Mouse (Mus musculus): ENCODE data around the gene Sox1. TPM values are rescaled to one million over a fixed set of nuclear protein-coding genes. Genes with fewer than 3 reads are reported as not detected.

Sox1 gene
- polyA plus RNA-seq, 1 experiment, result not detected

DNA sequence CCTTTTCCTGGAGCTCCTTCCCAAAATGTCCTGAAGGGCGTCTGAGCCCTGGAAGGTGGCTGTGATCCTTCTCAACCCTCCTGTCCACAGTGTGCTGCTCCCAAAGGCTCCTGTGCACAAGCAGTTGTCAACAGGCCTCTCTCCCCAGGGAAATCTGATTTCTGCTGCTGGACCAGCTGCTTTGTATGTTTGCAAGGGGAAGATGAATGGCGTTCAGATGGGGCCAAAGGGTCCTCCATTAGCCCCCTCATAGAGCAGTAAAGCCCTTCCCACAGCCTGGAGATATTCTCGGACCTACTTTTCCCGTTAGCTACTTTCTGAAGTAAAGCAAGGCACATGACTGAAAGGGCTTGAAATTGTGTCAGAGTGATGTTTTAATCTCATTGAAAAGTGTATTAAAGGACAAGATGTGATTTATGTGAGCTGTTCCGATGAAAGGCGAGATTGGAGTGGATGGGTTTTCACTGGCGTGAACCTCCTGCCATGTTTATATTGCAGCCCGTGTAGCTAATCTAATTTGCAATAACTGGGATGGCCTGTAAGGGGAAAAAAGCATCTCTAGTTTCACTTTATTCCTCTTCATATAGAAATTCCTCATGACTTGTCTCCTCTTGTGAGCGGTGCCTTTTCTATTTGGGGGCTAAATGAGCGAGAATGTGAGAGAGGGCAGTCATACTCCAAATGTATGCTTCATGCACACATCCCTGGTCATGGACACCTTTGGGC, 6.5 kb upstream of the Sox1 start:
- 13% methylated on average over 10 of the region's 10 CpGs for WGBS
- DNase-seq (ENCODE audit: low read depth, low spot score), result no peak

DNA sequence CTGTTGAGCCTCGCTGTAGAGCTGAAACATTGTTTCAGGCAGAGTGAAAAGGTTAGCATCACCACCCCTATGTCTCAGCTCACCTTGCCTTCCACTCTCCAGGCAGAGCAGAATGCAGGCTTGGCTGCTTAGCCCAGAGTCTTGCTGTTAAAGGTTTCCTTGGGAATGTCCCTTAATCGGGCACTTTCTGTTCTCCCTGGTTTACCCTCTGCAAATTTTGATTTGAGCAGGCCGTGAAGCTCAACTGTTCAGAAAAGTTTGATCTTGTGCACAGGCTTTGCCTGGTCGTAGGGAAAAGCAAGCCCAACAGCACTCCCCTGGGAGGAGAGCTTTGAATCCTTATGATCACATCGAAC, 6.0 kb upstream of the Sox1 start:
- DNase-seq (ENCODE audit: low read depth, low spot score), result no peak
- WGBS, result 5% methylated on average over 5 of the region's 5 CpGs

DNA sequence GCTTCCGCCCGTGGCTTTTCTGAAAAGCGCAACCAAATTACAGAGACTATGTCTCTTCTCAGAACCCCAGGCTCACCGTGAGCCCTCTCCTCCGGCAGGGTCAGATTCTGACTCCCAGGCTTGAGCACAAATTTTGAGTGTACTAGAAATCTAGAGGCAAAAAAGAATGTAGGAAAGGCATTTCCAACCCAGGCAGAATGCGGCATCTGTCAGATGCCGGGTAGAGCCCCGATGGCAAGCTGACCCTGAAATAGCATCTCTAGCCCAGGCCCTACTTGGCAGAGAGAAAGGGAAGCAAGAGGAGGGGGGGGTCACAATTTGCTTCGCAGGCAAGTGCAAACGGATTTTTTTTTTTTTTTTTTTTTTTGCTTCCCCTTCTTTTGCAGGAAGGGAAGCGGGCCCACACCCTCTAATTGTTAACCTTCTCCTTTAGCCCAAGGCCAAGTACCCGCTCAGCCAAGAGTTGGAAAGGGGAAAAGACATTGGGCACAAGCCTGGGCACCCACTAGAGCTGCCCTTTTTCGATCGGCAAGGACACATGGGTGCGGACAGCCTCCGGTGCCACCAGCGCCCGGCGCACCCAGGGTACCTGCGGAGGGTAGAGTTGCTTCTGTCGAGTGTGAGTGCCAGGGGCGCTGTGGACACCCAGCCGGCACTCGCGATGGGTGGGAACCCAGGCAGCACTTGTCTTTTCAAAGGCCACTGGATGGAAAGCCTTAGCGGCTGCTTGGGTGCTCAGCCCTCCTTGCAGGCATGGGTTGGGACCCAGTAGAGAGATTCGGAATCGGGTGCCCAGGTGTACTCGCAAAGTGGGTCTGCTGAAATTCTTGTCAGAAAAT, 5.1 kb upstream of the Sox1 start:
- WGBS, result 5% methylated on average over 29 of the region's 29 CpGs

DNA sequence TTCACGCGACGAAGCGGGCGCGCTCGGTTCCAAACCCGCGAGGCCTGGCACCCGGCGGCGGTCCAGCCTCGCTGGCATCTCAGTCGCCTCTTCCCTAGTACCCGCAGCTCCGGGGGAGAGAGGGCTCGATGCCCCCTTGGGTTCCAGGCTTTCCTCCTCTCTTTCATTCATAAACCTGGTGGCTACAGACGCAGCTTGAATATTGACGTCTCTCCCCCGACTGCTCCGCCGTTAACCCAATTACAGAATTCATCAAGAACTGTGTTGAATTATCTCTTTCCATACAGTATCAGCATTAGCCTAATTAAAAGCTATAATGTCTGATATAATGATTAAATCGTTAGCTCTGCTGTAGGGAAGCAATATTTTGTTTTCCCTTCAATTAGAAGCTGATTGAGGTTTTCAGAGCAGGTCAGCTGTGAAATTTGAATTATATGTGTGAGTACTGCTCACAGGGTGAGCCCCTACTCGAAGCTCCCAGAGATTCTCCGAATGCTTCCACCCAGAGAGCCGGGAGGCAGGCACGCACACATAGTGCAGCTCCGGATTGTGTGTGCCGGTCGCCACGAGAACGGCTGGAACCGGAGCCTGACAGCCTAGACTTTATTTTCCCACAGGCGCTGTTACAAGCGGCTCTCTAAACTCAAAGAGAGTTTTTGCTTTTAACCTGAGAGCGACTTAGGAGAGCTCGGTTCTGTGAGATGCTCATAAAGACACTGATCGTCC, 4.3 kb upstream of the Sox1 start:
- no peak for DNase-seq (ENCODE audit: low read depth, low spot score)
- 6% methylated on average over 38 of the region's 38 CpGs for WGBS

More for the DNA sequence above, 5.1 kb upstream of the Sox1 start:
- no peak for DNase-seq (ENCODE audit: low read depth, low spot score)

DNA sequence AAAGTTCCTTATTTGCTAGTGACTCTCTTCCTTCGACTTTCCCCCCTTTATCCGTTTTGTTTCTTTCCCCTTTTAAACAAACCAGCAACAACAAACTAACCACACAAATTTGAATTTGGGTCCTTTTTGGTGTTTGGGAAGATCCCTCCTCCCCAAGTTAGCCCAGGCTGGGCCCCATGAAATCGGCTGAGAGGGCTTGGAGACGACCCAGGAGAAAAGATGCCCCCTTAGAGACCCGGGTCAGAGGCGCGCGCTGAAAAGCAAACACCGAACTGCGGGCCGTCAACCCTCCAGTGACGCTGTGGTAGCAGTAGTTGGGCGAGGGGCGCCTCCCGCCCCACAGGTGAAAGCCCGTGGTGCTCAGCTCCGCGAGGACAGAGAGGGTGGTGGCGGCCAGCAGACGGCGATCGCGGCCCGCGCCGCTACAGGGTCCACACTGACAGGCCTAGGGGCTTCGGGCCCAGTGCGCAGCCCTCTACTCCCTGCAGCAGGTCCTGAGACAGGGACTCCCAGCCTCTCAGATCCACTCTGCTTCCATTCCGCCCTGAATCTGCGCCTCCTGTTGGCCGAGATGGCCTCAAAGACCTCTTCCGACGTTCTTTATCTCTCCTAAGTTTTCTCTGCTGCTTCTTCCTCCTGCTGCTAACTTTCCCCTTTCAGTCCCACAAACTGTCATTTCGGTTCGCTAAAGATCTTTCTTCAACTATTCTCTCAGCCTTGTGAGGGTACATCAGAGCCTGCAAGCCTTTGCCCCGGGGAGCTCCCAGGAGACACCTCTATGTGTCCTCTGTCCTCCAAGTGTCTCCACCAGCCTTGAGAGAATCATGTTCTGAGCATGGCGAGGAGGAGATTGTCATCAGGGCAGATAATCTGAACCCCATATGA, 3.5 kb upstream of the Sox1 start:
- no peak for DNase-seq (ENCODE audit: low read depth, low spot score)
- WGBS, result 4% methylated on average over 37 of the region's 37 CpGs

DNA sequence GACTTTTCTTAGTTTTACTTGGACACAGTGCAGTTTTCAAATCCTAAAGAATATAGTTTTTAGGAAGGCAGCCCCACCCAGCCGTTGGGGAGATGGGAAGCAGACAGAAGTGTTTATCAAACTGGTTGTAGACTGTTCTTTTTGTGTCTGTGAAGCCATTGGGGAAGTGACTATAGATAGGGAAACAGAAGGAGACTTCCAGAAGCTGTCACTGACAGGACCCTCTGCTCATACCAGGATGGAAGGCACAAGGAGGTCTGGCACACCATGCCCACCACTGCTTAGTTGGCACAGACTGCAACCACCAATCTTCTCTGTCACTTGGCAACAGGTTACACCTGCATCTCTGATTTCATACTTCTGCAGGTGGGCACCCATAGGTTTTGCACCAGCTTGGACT, 2.3 kb upstream of the Sox1 start:
- DNase-seq (ENCODE audit: low read depth, low spot score), result no peak
- 16% methylated on average over 1 of the region's 1 CpGs for WGBS

DNA sequence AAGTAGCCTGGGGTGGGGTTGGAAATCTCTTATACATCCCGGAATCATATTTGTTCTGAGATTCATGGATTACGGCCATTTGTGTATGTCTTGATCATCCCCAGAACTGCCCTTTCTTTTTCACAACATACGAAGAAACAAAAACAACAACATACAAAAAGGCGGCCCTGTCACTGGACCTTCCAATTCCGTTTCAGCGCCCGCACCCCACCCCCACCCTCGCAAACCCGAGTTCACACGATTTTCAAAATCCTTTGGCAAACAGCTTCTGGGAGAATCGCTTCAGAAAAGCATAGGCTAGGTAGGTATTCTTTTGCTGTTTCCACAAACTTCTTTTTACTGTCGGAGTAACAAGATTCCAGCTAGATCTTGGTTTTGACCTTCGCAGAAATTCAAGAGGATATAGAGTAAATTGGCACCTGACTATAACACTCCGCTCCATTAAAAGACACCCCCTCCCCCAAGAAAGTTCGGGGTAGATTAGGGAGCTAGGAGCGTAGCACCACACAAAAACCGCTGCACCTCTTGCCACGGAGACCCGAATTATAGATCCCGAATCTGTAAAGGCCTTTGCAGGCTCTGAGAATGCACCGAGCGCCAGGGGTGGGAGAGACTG, 602 bp upstream of the Sox1 start:
- no peak for DNase-seq (ENCODE audit: low read depth, low spot score)
- WGBS, result 7% methylated on average over 22 of the region's 22 CpGs

DNA sequence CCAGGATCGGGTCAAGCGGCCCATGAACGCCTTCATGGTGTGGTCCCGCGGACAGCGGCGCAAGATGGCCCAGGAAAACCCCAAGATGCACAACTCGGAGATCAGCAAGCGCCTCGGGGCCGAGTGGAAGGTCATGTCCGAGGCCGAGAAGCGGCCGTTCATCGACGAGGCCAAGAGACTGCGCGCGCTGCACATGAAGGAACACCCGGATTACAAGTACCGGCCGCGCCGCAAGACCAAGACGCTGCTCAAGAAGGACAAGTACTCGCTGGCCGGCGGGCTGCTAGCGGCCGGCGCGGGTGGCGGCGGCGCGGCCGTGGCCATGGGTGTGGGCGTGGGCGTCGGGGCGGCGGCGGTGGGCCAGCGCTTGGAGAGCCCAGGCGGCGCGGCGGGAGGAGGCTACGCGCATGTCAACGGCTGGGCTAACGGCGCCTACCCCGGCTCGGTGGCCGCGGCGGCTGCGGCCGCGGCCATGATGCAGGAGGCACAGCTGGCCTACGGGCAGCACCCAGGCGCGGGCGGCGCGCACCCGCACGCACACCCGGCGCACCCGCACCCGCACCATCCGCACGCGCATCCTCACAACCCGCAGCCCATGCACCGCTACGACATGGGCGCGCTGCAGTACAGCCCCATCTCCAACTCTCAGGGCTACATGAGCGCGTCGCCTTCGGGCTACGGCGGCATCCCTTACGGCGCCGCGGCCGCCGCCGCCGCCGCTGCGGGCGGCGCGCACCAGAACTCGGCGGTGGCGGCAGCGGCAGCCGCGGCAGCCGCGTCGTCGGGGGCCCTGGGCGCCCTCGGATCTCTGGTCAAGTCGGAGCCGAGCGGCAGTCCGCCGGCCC, 1.6 kb downstream of the Sox1 start:
- DNase-seq (ENCODE audit: low read depth, low spot score), result no peak
- 1% methylated on average over 115 of the region's 118 CpGs for WGBS

DNA sequence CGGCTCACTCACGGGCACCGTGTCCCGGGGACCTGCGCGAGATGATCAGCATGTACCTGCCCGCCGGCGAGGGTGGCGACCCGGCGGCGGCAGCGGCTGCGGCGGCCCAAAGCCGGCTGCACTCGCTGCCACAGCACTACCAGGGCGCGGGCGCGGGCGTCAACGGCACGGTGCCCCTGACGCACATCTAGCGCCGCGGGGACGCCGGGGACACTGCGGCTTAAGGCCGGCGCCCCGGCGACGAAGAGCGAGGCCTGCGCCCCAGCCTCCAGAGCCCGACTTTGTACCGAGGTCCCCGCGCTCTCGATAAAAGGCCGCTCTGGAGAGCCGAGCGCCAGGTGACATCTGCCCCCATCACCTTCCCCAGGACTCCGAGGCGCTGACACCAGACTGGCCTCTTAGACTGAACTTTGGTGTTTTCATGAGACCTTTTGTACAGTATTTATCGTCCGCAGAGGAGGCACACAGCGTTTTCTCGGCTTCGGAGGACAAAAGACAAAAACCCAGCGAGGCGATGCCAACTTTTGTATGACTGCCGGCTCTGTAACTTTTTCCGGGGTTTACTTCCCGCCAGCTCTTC, 2.3 kb downstream of the Sox1 start:
- no peak for DNase-seq (ENCODE audit: low read depth, low spot score)
- WGBS, result 2% methylated on average over 59 of the region's 59 CpGs

DNA sequence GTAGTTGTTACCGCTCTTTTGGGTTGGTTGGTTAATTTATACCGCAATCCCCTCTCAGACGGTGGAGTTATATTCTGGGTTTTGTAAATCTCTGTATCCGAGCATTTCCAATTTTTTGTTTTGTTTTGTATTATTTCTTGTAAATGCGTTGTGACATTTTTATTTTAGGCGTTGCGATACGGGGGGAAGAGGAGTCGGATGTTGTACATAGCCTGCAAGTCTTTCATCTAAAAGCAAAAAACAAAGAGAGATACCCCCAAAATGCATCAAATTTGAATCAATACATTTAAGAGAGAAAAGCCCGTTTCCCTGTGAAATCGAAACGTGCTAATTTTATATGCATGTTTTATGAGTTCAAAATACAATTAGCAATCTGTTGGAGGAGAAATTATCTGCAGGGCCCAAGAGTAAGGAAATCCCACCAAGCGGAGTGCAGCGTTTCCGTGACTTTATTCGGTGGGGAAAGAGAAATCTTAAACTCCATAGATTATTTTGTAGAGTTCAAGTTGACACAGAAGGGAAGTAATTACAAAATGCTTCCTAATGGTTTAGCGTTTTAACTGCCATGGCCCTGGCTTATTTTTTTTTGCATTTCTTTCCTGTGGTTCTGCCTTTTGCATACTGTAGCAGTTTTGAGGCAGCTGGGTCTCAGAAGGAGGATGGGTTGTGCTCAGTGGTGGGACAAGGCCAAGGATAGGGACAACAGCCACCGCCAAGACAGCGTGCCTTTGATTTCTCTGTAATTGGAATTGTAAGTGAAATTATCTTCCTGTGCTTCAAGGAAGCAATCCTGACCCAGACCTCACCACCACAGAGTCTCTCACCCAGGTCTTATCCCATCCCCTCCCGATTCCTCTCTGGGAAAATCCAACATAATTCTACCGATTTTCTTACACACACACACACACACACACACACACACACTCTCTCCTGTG, 3.2 kb downstream of the Sox1 start:
- DNase-seq (ENCODE audit: low read depth, low spot score), result no peak
- 5% methylated on average over 21 of the region's 21 CpGs for WGBS

DNA sequence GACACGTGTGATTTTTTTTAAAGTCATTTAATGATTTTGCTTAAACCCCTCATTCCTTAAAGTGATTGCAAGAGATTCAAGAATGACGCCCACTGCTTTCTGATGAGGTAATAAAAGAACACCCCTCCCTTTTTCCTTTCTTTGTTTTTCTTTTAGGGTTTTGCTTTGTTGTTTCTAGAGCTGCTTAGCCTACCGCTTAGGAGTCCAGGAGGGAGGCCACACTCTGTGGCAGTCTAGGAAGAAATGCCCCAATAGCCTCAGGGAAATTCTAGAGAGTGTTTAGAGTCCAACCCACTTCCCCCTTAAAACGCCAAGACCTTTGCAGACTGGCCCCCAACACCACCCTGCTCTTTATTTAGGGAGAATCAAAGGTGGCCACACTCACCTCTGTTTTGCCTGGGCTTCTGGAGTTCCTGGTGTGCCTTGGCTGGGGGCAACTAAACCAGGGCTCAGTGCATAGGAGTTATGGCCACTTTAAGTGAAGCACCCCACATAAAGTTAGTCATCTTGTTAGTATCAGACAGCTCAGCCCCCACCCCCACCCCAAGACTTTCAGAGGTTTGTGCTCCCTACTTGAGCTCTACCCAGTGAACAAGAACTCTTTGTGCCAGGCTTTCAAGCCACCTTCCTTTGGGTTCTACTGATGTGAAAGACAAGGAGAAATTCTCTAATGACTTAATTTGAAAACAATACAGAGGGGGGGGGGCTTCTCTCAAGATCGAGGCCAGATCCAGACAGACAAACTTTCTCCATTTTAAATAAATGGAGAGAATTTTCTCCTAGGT, 4.5 kb downstream of the Sox1 start:
- no peak for DNase-seq (ENCODE audit: low read depth, low spot score)
- WGBS, result 7% methylated on average over 5 of the region's 5 CpGs

DNA sequence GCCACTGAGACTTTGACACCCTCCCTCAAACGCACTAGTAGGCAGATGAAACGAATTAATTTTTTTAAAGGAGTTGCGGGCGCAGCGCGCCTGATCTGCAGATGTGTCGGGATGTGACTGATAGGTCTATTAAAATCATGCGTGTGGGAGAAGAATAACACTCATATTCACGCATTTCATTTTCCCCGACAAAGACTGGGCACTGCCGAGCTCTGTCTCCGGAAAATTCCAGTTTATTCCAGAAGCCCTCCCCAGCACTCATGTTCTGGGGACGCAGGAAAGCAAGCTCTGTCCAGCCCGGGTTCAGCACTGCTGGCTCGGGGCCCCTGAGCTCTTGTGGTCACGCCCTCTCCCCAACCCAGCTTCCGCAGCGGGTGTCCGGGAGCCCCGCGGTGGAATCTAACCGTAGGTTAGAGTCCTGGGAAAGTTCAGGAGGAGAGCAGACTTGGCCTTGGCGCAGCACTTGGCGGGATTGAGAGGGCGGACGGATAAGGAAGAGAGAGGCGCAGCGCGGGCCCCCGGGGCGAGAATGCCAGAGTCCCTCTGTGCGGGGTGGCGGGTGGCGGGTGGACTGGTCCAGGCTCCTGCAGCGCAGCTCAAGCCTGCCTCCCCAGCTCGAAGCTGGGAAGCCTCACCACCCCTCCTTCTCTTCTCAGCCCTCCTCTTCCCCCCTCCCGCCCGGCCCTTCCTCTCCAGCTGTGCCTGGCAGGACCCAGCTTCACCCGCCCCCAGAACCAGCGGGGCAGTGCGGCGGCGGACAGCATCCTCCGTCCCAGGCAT, 5.7 kb downstream of the Sox1 start:
- no peak for DNase-seq (ENCODE audit: low read depth, low spot score)
- 3% methylated on average over 42 of the region's 44 CpGs for WGBS

DNA sequence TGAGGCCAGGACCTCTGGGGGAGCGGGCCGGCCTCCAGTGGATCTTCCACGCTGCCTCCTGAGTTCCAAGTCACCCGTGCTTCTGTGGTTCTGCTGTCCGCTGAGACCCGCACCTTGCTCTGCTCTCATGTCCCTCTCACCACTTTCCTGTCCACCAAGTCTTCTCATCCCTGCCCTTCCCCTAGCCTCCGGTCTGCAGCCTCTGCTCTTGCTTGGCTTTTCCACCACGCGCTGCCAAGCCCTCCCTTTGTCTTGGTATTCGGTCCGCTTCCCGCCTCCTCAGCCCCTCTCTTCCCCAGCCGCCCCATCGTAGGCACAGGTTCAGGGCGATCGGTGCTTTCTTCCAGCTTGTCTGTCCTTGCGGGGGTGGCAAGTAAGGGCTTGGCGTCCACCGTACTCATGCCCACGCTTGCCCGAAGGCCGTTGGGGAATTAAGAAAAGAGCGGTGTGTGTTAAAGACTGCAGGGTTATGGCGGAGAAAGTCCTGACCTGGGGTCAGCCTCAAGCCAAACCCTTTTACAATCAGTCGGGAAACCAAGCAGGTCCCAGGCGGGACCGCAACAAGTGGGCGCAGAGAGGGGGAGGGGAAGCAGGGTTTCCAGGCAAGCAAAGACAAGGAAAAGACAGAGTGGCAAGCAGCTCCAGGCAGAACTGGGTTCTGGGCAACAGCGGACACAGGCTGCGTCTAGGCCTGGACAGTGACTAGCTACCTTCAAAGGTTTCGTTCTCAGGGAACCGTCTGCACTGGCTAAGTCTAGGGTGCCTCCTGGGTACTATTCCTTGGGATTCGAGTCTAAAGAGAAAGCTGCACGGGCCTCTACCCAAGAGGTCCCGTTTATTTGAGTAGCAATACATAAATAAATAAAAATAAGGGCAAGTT, 6.5 kb downstream of the Sox1 start:
- DNase-seq (ENCODE audit: low read depth, low spot score), result no peak
- 4% methylated on average over 35 of the region's 35 CpGs for WGBS

DNA sequence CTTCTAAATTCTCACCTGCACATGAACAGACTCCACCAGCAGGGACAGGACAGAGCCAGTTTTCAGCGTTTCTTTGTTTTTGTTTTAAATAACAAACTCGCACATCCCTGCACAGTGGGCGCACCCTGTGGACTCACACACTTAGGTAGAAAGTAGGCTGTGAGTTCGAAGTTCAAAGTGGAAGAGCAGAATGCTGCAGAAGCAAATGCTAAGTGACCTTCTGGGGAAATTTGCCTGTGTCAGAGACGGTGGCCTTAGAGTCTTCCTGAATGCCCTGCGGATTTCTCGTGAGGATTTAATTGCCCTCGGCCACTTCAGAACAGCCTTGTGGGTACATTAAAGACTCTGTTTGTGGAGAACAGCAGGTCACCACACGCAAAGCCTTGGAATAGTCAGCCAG, 7.6 kb downstream of the Sox1 start:
- 6% methylated on average over 9 of the region's 9 CpGs for WGBS
- no peak for DNase-seq (ENCODE audit: low read depth, low spot score)

DNA sequence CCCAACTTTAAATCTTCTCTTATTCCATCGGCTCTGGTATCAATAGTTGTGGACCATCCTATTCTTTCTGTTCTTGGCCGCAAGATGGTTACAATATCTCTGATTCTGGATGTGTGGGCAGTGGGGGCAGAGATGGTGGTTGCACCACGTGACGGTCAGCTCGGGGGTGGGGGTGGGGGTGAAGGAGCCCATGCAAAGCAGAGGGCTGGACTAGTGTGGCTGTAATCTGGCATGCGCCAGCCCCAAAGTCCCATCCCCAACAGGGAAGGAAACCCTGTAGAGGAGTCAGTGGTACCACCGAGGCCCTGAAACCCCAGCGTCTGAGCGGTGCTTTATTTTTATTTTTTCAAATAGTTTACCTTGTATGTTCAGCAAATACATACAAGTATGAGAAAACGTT, 12.9 kb downstream of the Sox1 start:
- DNase-seq (ENCODE audit: low read depth, low spot score), result no peak
- WGBS, result 37% methylated on average over 10 of the region's 10 CpGs
